Mouse (Mus musculus): ENCODE data around the gene Fundc1. TPM values are rescaled to one million over a fixed set of nuclear protein-coding genes. Genes with fewer than 3 reads are reported as not detected.
"Not testable (repeated sequence)": the region's sequence is repeated elsewhere in the genome, so short reads cannot be mapped to it uniquely, and the experiment has no call there.

Fundc1 gene
- 70.9 and 72.2 TPM in 2 replicates for polyA plus RNA-seq (2015; fragmentation: Nextera tagmentation; extraction: Ambion mirVana)

- DNase-seq (ENCODE audit: low spot score): peak; percentile 92
Measured at GRCm38 (mm10) chrX:17571621-17572459, at the start of gene Fundc1. Gene Fundc1 (minus strand): TSS chrX:17572325.

- no peak for DNase-seq (ENCODE audit: low spot score)
Measured at GRCm38 (mm10) chrX:17611253-17611652, 39.1 kb upstream of the Fundc1 start.

GRCm38 (mm10) chrX:17608763-17609162 lies 36.6 kb upstream of the Fundc1 start:
- DNase-seq (ENCODE audit: low spot score): no peak

- DNase-seq (ENCODE audit: low spot score): no peak
Measured at GRCm38 (mm10) chrX:17607668-17608067, 35.5 kb upstream of the Fundc1 start.

GRCm38 (mm10) chrX:17593331-17593730 lies 21.2 kb upstream of the Fundc1 start:
- no peak for DNase-seq (ENCODE audit: low spot score)

- DNase-seq (ENCODE audit: low spot score): peak; percentile 33
Measured at GRCm38 (mm10) chrX:17590745-17591144, 18.6 kb upstream of the Fundc1 start.

GRCm38 (mm10) chrX:17571271-17571620 lies 879 bp downstream of the Fundc1 start:
- DNase-seq (ENCODE audit: low spot score): no peak

- no peak for DNase-seq (ENCODE audit: low spot score)
Measured at GRCm38 (mm10) chrX:17568670-17569069, 3.5 kb downstream of the Fundc1 start.

GRCm38 (mm10) chrX:17565743-17566142 lies 6.4 kb downstream of the Fundc1 start:
- no peak for DNase-seq (ENCODE audit: low spot score)

- DNase-seq (ENCODE audit: low spot score): no peak
Measured at GRCm38 (mm10) chrX:17564732-17565131, 7.4 kb downstream of the Fundc1 start.

- no peak for DNase-seq (ENCODE audit: low spot score)
Measured at GRCm38 (mm10) chrX:17558746-17559145, 13.4 kb downstream of the Fundc1 start.

GRCm38 (mm10) chrX:17554488-17554887 lies 17.6 kb downstream of the Fundc1 start:
- DNase-seq (ENCODE audit: low spot score): no peak

- not testable (repeated sequence) for DNase-seq (ENCODE audit: low spot score)
Measured at GRCm38 (mm10) chrX:17551586-17551985, 20.5 kb downstream of the Fundc1 start.

- DNase-seq (ENCODE audit: low spot score): no peak
Measured at GRCm38 (mm10) chrX:17547143-17547806, 24.9 kb downstream of the Fundc1 start.

GRCm38 (mm10) chrX:17544860-17545492 lies 27.1 kb downstream of the Fundc1 start:
- no peak for DNase-seq (ENCODE audit: low spot score)

GRCm38 (mm10) chrX:17537701-17538100 lies 34.4 kb downstream of the Fundc1 start:
- DNase-seq (ENCODE audit: low spot score): no peak

- DNase-seq (ENCODE audit: low spot score): no peak
Measured at GRCm38 (mm10) chrX:17527008-17527407, 45.1 kb downstream of the Fundc1 start.

- DNase-seq (ENCODE audit: low spot score): no peak
Measured at GRCm38 (mm10) chrX:17521221-17521716, 50.9 kb downstream of the Fundc1 start.

- DNase-seq (ENCODE audit: low spot score): no peak
Measured at GRCm38 (mm10) chrX:17520086-17520485, 52.0 kb downstream of the Fundc1 start.

GRCm38 (mm10) chrX:17514012-17514411 lies 58.1 kb downstream of the Fundc1 start:
- no peak for DNase-seq (ENCODE audit: low spot score)

- DNase-seq (ENCODE audit: low spot score): no peak
Measured at GRCm38 (mm10) chrX:17512021-17512602, 60.0 kb downstream of the Fundc1 start.

Measured in thymus, postnatal 0 days (tissue).